Mouse (Mus musculus) ovary, postnatal 10 days (tissue): ENCODE data around the gene Cyp2t4.
A peak's percentile ranks its signal among the peaks of the same experiment; 100 is the strongest.

Source experiments
- DNase-seq: peaks from one replicate; pipeline ENCODE4 v3.0.0; 2022; ENCODE audit warnings: low spot score

Cyp2t4 gene

GRCm38 (mm10) chr7:27161744-27162143 lies 8.2 kb downstream of the Cyp2t4 start:
- DNase-seq: no peak

DNA sequence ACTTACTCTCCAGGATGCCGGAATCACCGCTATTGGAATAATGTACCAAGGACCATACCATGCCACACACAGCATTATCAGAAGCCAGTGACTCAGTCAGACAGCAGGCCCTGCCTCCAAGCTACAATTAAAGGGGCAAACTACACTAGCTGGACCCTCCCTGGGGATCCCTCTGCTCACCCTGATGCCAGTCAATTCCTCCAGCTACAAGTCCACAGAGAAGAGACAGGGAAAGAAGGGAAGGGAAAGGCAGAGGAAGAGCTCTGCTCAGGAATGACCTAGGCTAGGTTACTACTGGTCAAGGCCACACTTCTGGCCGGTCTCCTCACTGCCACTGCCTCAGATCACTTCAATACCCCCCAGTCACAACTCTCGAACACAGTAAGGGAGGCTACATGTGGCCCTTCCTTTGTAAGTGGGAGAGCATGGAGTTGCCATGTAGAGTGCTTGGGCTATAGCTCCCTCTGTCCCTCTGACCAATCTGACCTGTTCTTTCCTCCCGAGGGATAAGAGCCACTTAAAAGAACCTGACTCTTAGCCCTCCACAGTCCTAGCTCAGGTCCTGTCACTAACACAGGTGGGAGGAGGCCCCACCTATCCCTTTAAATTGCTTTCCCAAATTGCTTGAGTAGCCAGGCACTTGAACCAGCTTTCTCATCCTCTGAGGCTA lies 9.4 kb downstream of the Cyp2t4 start:
- DNase-seq: no peak

- no peak for DNase-seq
These were observed 9.9 kb downstream of the Cyp2t4 start for GRCm38 (mm10) chr7:27163450-27163805.

GRCm38 (mm10) chr7:27164112-27164947 lies 10.8 kb downstream of the Cyp2t4 start:
- no peak for DNase-seq

DNA sequence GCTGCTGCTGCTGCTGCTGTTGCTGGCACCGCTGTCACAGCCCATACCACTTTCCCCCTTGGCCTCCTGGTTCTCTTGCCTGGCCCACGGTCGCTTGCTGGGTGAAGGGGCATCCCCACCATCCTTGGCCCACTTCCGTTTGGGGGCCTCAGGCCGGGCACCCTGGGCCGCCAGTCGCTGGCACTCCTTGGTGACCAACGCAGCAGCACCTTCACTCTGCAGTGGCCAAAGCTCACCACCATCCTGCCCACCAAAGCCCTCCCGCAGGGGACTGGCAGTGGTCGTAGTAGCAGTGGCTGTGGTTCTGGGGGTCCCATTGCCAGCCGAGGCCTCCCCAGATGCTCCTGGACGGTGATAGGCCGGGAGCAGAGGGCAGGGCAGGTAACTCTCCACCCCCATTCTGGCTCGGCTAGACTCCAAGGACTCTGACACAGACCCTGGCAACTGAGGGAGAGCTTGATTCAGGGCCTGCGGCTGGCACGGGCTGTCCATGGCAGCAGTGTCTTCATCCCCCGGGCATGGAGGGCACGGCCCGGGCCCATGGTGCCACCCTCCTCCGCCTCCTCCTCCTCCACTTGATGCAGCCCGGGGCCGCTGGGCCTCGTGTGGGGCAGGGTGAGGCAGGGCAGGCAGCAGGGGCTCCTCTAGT lies 11.6 kb downstream of the Cyp2t4 start:
- no peak for DNase-seq

DNA sequence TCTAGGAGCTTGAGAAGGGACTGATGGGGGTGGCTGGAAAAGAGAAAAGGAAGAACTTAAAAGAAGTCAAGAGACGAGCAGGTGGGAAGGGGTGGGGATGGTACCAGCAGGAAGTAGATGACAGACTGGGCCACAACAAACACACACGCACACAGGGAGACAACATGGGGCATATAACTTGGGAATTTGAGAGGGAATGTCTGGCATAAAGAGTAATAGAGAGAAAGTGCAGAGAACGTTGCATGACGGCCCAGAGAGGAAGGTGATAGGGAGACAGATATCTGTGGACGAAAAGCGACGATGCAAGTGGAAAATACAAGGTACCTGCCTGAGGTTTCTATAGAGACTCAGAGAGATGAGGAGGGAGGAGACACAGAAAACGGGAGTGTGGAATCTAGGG lies 12.2 kb downstream of the Cyp2t4 start:
- no peak for DNase-seq

- no peak for DNase-seq
These were observed 12.7 kb downstream of the Cyp2t4 start for GRCm38 (mm10) chr7:27166229-27166613.

- peak; percentile 89 for DNase-seq
These were observed 13.3 kb downstream of the Cyp2t4 start, which contains the start of gene Egln2 for GRCm38 (mm10) chr7:27166614-27167474. Egln2 (minus strand) TSS chr7:27166802.

DNA sequence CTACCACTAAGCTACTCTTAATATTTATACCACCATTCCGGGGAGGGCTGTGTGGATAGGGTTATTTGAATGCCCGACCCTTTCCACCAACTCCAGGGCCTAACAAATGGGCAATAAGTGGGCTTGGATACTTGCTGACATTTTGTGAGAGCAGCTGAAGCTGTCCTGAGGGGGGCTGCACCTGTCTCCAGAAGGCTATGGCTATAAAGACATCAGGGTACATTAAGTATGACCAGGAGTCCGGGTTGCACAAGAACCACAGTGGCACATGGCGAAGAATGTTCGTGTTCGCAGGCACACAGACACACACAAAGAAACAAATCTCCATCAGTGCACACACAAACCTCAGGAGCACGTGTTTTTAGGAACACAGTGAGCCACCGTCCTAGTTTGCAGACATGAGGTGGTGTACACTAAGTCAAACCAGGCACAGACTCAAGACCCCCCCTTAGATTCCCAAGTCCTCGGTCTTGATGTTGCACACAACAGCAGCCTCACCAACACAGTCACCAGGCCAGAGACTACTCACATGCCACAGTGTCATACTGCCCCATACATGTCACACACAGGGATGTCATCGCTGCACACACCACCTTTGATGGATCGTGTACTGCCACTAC lies 14.1 kb downstream of the Cyp2t4 start:
- no peak for DNase-seq

GRCm38 (mm10) chr7:27168371-27168770 lies 14.9 kb downstream of the Cyp2t4 start:
- DNase-seq: no peak

GRCm38 (mm10) chr7:27170981-27171380 lies 17.5 kb downstream of the Cyp2t4 start:
- no peak for DNase-seq

- DNase-seq: no peak
These were observed 21.0 kb downstream of the Cyp2t4 start for GRCm38 (mm10) chr7:27174496-27174895.

DNA sequence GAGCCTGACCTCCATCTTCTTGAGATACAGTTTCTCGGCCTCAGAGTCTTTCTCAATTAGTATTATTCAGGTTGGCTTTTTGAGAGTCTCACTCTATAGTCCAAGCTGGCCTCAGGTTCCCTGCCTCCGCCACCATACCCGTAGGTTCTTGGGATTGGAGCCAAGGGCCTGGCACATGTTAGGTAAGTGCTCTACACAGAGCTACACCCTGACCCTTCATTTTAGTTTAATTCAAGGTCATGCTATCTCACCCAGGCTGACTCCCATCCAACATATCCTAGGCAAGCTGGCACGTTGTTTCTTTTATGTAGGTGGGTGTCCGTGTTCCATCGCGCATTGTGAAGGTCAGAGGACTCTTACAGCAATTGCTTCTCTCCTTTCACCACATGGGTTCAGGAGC lies 21.4 kb downstream of the Cyp2t4 start:
- DNase-seq: no peak

- no peak for DNase-seq
These were observed 24.4 kb downstream of the Cyp2t4 start for GRCm38 (mm10) chr7:27177942-27178323.

GRCm38 (mm10) chr7:27178324-27179216 lies 25.1 kb downstream of the Cyp2t4 start, which contains the start of gene Rab4b:
Rab4b (minus strand) TSS chr7:27178896.
- peak; percentile 95 for DNase-seq

DNA sequence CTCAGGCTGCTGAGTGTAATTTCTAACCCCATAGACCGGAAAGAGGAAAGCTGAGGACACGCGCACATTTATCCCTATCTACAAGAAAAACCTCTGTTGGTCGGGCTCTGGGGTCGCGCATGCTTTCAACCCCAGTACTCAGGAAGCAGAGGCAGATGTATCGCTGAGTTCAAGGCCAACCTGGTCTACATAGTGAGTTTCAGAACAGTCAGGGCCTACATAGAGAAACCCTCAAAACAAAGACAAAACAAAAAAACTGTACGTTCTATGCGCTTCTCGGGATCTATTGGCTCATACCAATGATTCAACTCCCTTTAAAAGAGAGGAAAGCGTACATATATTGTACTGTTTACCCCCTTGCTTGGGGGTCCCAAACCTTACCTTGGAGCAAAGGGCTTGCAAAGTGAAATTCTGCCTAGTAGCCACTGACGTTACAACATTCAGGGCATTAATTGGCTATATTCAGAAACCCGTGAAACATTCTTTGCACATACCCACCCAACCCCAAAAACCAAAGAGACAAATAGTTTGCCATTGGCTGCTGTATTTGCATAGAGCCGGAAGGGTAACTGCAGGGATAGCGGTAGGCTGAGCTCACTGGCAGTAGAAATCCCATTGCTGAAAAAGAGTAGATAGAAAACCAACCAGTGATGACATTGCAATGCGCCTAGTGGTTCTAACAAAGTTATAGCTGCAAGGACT lies 25.9 kb downstream of the Cyp2t4 start:
- DNase-seq: no peak

DNA sequence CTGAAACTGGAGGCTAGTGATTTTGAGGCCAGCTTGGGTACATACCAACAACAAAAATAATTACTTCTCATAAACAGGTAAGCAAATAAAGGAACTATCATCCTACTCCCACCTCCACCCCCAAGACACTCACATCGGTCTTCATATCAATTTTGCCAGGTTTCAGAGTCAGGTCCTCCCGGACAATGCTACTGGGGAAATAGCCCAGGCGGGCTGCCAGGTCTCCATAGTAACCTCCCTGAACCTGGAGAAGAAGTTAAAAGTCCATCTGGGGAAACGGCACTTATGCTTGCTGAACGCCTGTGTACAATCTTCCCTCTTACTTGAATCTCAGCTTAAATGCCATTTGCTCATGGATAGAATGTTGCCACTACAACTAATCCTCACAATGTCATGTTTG lies 26.5 kb downstream of the Cyp2t4 start:
- no peak for DNase-seq

DNA sequence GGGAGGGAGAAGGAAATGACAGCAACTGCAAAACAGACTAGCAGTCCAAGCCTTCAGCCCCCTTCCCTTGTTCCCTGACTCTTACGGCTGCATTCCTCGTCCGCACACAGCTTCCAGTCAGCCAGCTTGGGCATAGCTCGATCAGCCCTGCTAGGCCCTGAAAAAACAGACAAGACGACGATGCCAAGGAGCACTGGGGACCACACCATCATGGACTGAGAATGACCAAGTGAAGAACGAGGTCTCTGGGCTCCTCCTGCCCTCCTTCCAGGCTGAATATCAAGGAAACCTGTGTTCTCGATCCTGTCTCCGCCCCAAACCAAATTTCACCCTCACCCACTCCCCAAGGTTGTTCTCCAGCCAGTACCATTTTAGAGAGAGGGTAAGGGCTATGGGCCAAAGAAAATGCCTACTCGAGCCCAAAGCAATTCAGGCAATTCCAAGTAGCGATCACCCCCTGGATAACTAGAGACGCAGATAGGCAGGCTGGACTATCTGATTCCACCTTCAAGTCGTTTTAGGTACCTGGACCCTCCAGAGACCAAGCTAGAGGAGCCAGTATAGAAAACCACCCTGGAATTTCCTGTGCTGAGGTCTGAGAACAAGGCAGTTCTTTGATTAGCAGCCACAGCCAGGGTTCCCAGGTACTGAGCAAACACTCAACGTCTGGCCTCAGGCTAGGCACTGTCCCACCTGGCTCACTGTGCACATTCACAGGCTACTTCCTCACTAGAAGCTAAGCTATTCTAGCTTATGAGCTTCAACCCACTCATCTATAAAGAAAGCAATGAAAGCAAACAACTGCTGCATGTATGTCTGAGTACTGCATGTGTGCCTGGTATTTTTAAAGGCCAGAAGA lies 27.6 kb downstream of the Cyp2t4 start, which contains the start of the genes Gm21983 and Mia:
TSS of gene Gm21983 (minus strand) at position 250 of the 859 bp plus-strand sequence.
TSS of gene Mia (minus strand) at position 321 of the 859 bp plus-strand sequence.
- no peak for DNase-seq

DNA sequence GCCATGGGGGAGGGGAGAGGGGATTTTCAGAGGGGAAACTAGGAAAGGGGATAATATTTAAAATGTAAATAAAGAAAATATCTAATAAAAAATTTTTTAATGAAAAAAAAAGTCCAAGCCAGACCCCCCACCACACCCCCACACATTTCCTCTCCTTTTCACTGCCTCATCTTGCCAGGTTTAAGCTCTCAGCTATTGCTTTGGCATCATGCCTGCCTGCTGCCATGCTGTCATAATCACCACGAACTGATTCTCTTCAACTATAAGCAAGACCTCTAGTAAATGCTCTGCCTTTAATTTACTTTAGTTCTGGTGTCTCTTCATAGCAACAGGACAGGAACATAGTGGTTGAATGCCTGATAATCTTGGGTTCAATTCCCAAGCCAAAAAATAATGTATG lies 29.0 kb downstream of the Cyp2t4 start:
- DNase-seq: no peak
